Mouse (Mus musculus) c-Kit-positive CD71-positive TER-119-positive erythroid progenitor cells, embryonic 14.5 days (primary cell): ENCODE results near the gene Ptpn1.

Source experiments
- DNase-seq: peaks from one replicate; pipeline ENCODE4 v3.0.0-alpha.2; 2013; ENCODE audit warnings: low spot score

Gene Ptpn1

GRCm38 (mm10) chr2:167921823-167922222 lies 10.0 kb upstream of the Ptpn1 start:
- no peak for DNase-seq

- no peak for DNase-seq
These were observed 7.8 kb upstream of the Ptpn1 start for GRCm38 (mm10) chr2:167924011-167924410.

- peak; percentile 79 for DNase-seq
These were observed 6.9 kb upstream of the Ptpn1 start for GRCm38 (mm10) chr2:167924803-167925604.

- DNase-seq = no peak
These were observed 5.7 kb upstream of the Ptpn1 start for GRCm38 (mm10) chr2:167925841-167926800.

GRCm38 (mm10) chr2:167928002-167928526 lies 3.8 kb upstream of the Ptpn1 start:
- DNase-seq = no peak

GRCm38 (mm10) chr2:167928972-167929371 lies 2.9 kb upstream of the Ptpn1 start:
- no peak for DNase-seq

- no peak for DNase-seq
These were observed 882 bp upstream of the Ptpn1 start for GRCm38 (mm10) chr2:167930975-167931374.

GRCm38 (mm10) chr2:167932727-167933231 lies 922 bp downstream of the Ptpn1 start:
- no peak for DNase-seq

- DNase-seq = no peak
These were observed 1.5 kb downstream of the Ptpn1 start for GRCm38 (mm10) chr2:167933397-167933796.

- DNase-seq = no peak
These were observed 4.1 kb downstream of the Ptpn1 start for GRCm38 (mm10) chr2:167935956-167936355.

GRCm38 (mm10) chr2:167938786-167939185 lies 6.9 kb downstream of the Ptpn1 start:
- DNase-seq = no peak

- DNase-seq = no peak
These were observed 7.3 kb downstream of the Ptpn1 start for GRCm38 (mm10) chr2:167939204-167939603.

- no peak for DNase-seq
These were observed 8.0 kb downstream of the Ptpn1 start for GRCm38 (mm10) chr2:167939632-167940399.

- DNase-seq = no peak
These were observed 8.8 kb downstream of the Ptpn1 start for GRCm38 (mm10) chr2:167940636-167941035.

- no peak for DNase-seq
These were observed 9.5 kb downstream of the Ptpn1 start for GRCm38 (mm10) chr2:167941320-167941719.

GRCm38 (mm10) chr2:167941745-167942176 lies 9.9 kb downstream of the Ptpn1 start:
- DNase-seq = no peak

- no peak for DNase-seq
These were observed 10.5 kb downstream of the Ptpn1 start for GRCm38 (mm10) chr2:167942199-167942925.

GRCm38 (mm10) chr2:167942926-167943633 lies 11.2 kb downstream of the Ptpn1 start:
- DNase-seq = no peak

- DNase-seq = no peak
These were observed 12.3 kb downstream of the Ptpn1 start for GRCm38 (mm10) chr2:167944193-167944592.

GRCm38 (mm10) chr2:167945451-167945850 lies 13.6 kb downstream of the Ptpn1 start:
- no peak for DNase-seq
